Mouse (Mus musculus): ENCODE measurements at regions not wholly inside any gene's neighbourhood (a gene's known extent, or its start where the extent isn't known, plus 50 kb on each side); places are given as distances from the start of the nearest gene placed in this dataset.

- DNase-seq (ENCODE audit: low read depth): no peak
Measured at GRCm38 (mm10) chr12:112235841-112236240, 89.8 kb downstream of the Kif26a start.

GRCm38 (mm10) chr12:112237061-112237490, 91.1 kb downstream of the Kif26a start:
- DNase-seq (ENCODE audit: low read depth): no peak

GRCm38 (mm10) chr12:112238834-112239233, 92.8 kb downstream of the Kif26a start:
- no peak for DNase-seq (ENCODE audit: low read depth)

GRCm38 (mm10) chr12:112241740-112242171, 95.7 kb downstream of the Kif26a start:
- DNase-seq (ENCODE audit: low read depth): no peak

GRCm38 (mm10) chr12:112243231-112243630, 97.2 kb downstream of the Kif26a start:
- no peak for DNase-seq (ENCODE audit: low read depth)

- DNase-seq (ENCODE audit: low read depth): no peak
Measured at GRCm38 (mm10) chr12:112250894-112251293, 104.9 kb downstream of the Kif26a start.

GRCm38 (mm10) chr12:112253461-112253860, 107.5 kb downstream of the Kif26a start:
- no peak for DNase-seq (ENCODE audit: low read depth)

GRCm38 (mm10) chr12:112255223-112255622, 109.2 kb downstream of the Kif26a start:
- DNase-seq (ENCODE audit: low read depth): no peak

GRCm38 (mm10) chr12:112257691-112258090, 111.7 kb downstream of the Kif26a start:
- DNase-seq (ENCODE audit: low read depth): no peak

- no peak for DNase-seq (ENCODE audit: low read depth)
Measured at GRCm38 (mm10) chr12:112263283-112264056, 117.5 kb downstream of the Kif26a start.

GRCm38 (mm10) chr12:112264201-112264600, 118.2 kb downstream of the Kif26a start:
- no peak for DNase-seq (ENCODE audit: low read depth)

- DNase-seq (ENCODE audit: low read depth): no peak
Measured at GRCm38 (mm10) chr12:112265289-112265969, 119.4 kb downstream of the Kif26a start.

GRCm38 (mm10) chr12:112274026-112274425, 128.0 kb downstream of the Kif26a start:
- DNase-seq (ENCODE audit: low read depth): no peak

GRCm38 (mm10) chr12:112274756-112275155, 128.7 kb downstream of the Kif26a start:
- DNase-seq (ENCODE audit: low read depth): no peak

GRCm38 (mm10) chr12:112276651-112277050, 130.6 kb downstream of the Kif26a start:
- DNase-seq (ENCODE audit: low read depth): no peak

- DNase-seq (ENCODE audit: low read depth): no peak
Measured at GRCm38 (mm10) chr12:112277511-112277910, 131.5 kb downstream of the Kif26a start.

GRCm38 (mm10) chr12:112285096-112285495, 139.1 kb downstream of the Kif26a start:
- DNase-seq (ENCODE audit: low read depth): no peak

GRCm38 (mm10) chr12:112288786-112289185, 142.8 kb downstream of the Kif26a start:
- no peak for DNase-seq (ENCODE audit: low read depth)

- no peak for DNase-seq (ENCODE audit: low read depth)
Measured at GRCm38 (mm10) chr12:112290299-112290698, 144.3 kb downstream of the Kif26a start.

GRCm38 (mm10) chr12:112291748-112292561, 145.9 kb downstream of the Kif26a start:
- DNase-seq (ENCODE audit: low read depth): no peak

- no peak for DNase-seq (ENCODE audit: low read depth)
Measured at GRCm38 (mm10) chr12:112293105-112293504, 147.1 kb downstream of the Kif26a start.

GRCm38 (mm10) chr12:112295337-112295941, 149.4 kb downstream of the Kif26a start:
- DNase-seq (ENCODE audit: low read depth): no peak

Data from gonadal fat pad, adult 2 months (tissue).